26 mouse cellular contexts compared by ENCODE assay signal in genomic region chr5:18564246-18564645, GRCm38 (mm10).
DNase-seq lines count a peak whose midpoint lies in the region; ATAC-seq and TF ChIP-seq lines count a peak whose summit lies in the region.
"Had no signal": no experiment of that assay in that cellular context is flagged by ENCODE, and none has a peak within 500 bp of the region (broad histone marks: within the 10 kb centered on the region; RNA-seq: fewer than 3 reads in every experiment).

No protein-coding gene starts in this region.

- no peaks in the 10 kb centered on the region for H3K27me3 ChIP-seq in ES-Bruce4 (ENCODE audit: control insufficient read depth, insufficient read depth, low read length, poor library complexity, severe bottlenecking)
- no peaks in the 10 kb centered on the region for H3K27me3 ChIP-seq in liver, embryonic 12.5 days (replicated peaks)
- H3K27me3 ChIP-seq: CH12.LX, Patski had no signal

- H3K9ac ChIP-seq in ES-Bruce4 (ENCODE audit: low read depth, poor library complexity, severe bottlenecking) = no peak overlapping the region
- no peak overlapping the region for H3K9ac ChIP-seq in liver, embryonic 12.5 days

- H3K4me1 ChIP-seq in ES-Bruce4 (ENCODE audit: control insufficient read depth, insufficient read depth, low read length) = peaks cover 1% of the 10 kb centered on the region
- H3K4me1 ChIP-seq in liver, embryonic 12.5 days = no peaks in the 10 kb centered on the region

- TF ChIP-seq POLR2A in ES-Bruce4 (IDR thresholded peaks at IDR 0.05; ENCODE audit: insufficient read depth, low read length) = no peak

- no peak for TF ChIP-seq EP300 in ES-Bruce4 (IDR thresholded peaks at IDR 0.05; ENCODE audit: insufficient read depth, low read depth, low read length)

- intact Hi-C loops in gastrocnemius, postnatal 36 days (cut with DNase I) = no loop called here

- H3K4me2 ChIP-seq in liver, embryonic 12.5 days = no peak overlapping the region

- ATAC-seq in erythroblast, adult 5-6 weeks (replicated peaks; ENCODE audit: low FRiP score, poor library complexity, severe bottlenecking) = no peak
- ATAC-seq in liver, embryonic 12.5 days = no peak
- ATAC-seq: activated CD4-positive, CD25-positive, alpha-beta regulatory T cell, adult 4 months; CD4-positive, CD25-positive, alpha-beta regulatory T cell, adult 4 months; Patski had no signal

- peaks cover 23% of the 10 kb centered on the region for H3K9me3 ChIP-seq in ES-Bruce4 (replicated peaks; ENCODE audit: control insufficient read depth, insufficient read depth, low read length, poor library complexity, severe bottlenecking)
- no peaks in the 10 kb centered on the region for H3K9me3 ChIP-seq in liver, embryonic 12.5 days (replicated peaks)
- H3K9me3 ChIP-seq: G1E had no signal

- 0 out of 2 replicates have a peak overlapping the region, but pooled peaks have one; percentile 44 for H3K27ac ChIP-seq in ES-Bruce4 (ENCODE audit: insufficient read depth, low read length)
- H3K27ac ChIP-seq in liver, embryonic 12.5 days = no peak overlapping the region

- H3K36me3 ChIP-seq in ES-Bruce4 (ENCODE audit: control insufficient read depth, insufficient read depth, low read length, poor library complexity, severe bottlenecking) = no peaks in the 10 kb centered on the region; the same call in 1 of the 2 replicates
- H3K36me3 ChIP-seq in liver, embryonic 12.5 days = no peaks in the 10 kb centered on the region
- H3K36me3 ChIP-seq: G1E had no signal

- H3K4me3 ChIP-seq in ES-Bruce4 (ENCODE audit: low read depth, low read length) = no peak overlapping the region
- no peak overlapping the region for H3K4me3 ChIP-seq in liver, embryonic 12.5 days

- TF ChIP-seq CTCF in ES-Bruce4 (IDR thresholded peaks at IDR 0.05; ENCODE audit: low read depth, low read length) = no peak

- DNase-seq in ES-CJ7 (ENCODE audit: low read depth, low spot score) = peak; percentile 68
- peak; percentile 78 for DNase-seq in R1 (ENCODE audit: low read depth, low spot score)
- peak; percentile 34 for DNase-seq in ZHBTc4 (ENCODE audit: low read depth, low spot score)
- DNase-seq in gastrocnemius, postnatal 36 days = no peak
- DNase-seq in kidney, adult 18-20 months = no peak
- DNase-seq: adrenal gland, adult 2 months; adrenal gland, adult 8-10 months; adrenal gland, postnatal 10 days; adrenal gland, postnatal 14 days; adrenal gland, postnatal 25 days; adrenal gland, postnatal 36 days; B cell, adult 2 months; cerebellum, adult 11 months; cerebellum, adult 11-12 months; cerebellum, adult 18-20 months; cerebellum, adult 2 months; cerebellum, adult 8-10 months; cerebellum, adult 9-10 months had no signal

Comparison
In these comparisons a context has a peak if more than half of its experiments do, and no peak if none do; other contexts are left out.
1. DNase-seq: peak in ES-CJ7 (single experiment), R1 (single experiment) and ZHBTc4 (single experiment); none in gastrocnemius, postnatal 36 days (0 of 2) and kidney, adult 18-20 months (single experiment).